Mouse (Mus musculus): ENCODE results near the gene Rsad1.

The Rsad1 gene

GRCm38 (mm10) chr11:94491749-94492099 lies 57.3 kb downstream of the Rsad1 start:
- no peak for DNase-seq (ENCODE audit: low spot score in 2 of 2)

GRCm38 (mm10) chr11:94491035-94491748 lies 57.9 kb downstream of the Rsad1 start:
- no peak for DNase-seq (ENCODE audit: low spot score in 2 of 2)

All from spleen, postnatal 4 days (tissue).